Mouse (Mus musculus): ENCODE results near the gene Tbccd1. TPM values are rescaled to one million over a fixed set of nuclear protein-coding genes. Genes with fewer than 3 reads are reported as not detected.

Gene Tbccd1
- polyA plus RNA-seq, 1 experiment from 2014 or later: 35.2 TPM

GRCm38 (mm10) chr16:22856773-22857172 is 696 bp downstream of the Tbccd1 start:
- H3K27ac ChIP-seq: peak overlapping the region; percentile 77
- no peaks in the 10 kb centered on the region for H3K27me3 ChIP-seq
- H3K4me2 ChIP-seq: peak overlapping the region; percentile 83
- peaks cover 8% of the 10 kb centered on the region; the same call in 1 of the 2 replicates for H3K36me3 ChIP-seq
- peak overlapping the region; percentile 56 for H3K9ac ChIP-seq (replicated peaks)
- peak overlapping the region; percentile 96 for H3K4me3 ChIP-seq (replicated peaks)
- H3K4me1 ChIP-seq (replicated peaks): peaks cover 12% of the 10 kb centered on the region
- no peaks in the 10 kb centered on the region for H3K9me3 ChIP-seq
- 12% methylated on average over 9 of the region's 9 CpGs for WGBS
- ATAC-seq (ENCODE audit: insufficient number of reproducible peaks, insufficient read depth, low FRiP score, low TSS enrichment, low read depth): no peak

DNA sequence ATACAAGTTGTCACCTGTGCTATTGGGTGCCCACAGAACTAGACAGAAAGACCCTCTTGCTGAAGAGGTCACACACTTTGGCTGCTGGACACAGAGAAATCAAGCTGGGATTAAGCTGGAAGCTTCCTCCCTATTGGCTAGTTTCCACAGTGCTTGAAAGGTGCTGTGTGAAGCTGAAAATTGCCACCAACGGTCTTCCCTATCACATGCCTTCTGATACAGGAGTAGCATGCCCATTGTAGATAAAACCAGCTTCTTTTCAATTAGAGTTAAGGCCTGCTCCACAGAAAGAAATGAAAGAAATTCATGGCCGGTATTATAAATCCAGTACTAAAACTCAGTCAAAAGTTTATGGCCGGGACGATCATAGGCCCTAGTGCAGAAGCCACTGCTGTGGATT is 4.8 kb downstream of the Tbccd1 start:
- no peak overlapping the region for H3K27ac ChIP-seq
- H3K27me3 ChIP-seq: no peaks in the 10 kb centered on the region
- peaks cover 5% of the 10 kb centered on the region; the same call in 1 of the 2 replicates for H3K4me1 ChIP-seq (replicated peaks)
- H3K9me3 ChIP-seq: no peaks in the 10 kb centered on the region
- ATAC-seq (ENCODE audit: insufficient number of reproducible peaks, insufficient read depth, low FRiP score, low TSS enrichment, low read depth): no peak
- H3K4me3 ChIP-seq (replicated peaks): no peak overlapping the region
- peaks cover 5% of the 10 kb centered on the region; the same call in 1 of the 2 replicates for H3K36me3 ChIP-seq
- WGBS: 91% methylated on average over 4 of the region's 4 CpGs
- H3K9ac ChIP-seq (replicated peaks): no peak overlapping the region
- no peak overlapping the region for H3K4me2 ChIP-seq

DNA sequence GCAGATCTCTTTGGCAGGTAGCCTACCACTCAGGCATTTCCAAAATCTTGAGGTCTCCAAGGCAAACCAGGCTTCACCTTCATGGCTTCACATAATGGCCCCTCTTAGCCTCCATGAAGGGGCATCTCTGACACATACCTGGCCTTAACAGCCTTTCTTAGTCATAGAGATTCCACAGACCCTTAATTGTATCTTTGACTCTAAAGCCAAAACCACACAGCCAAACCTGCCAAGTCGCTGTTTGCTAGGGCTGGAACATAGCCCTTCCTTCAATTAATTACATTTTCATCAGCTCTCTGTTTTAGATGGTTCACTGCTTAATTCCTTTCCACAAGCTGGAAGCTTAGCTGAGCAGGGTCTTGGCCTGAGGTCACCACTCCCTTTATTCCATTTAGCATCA is 9.1 kb downstream of the Tbccd1 start:
- Histone ChIP-seq H3K4me1 (replicated peaks) (peaks cover 12% of the 10 kb centered on the region; the same call in 1 of the 2 replicates), H3K27ac (no peak overlapping the region), H3K4me2 (no peak overlapping the region), H3K4me3 (replicated peaks) (no peak overlapping the region), H3K9me3 (no peaks in the 10 kb centered on the region), H3K9ac (replicated peaks) (no peak overlapping the region), H3K27me3 (no peaks in the 10 kb centered on the region), H3K36me3 (no peaks in the 10 kb centered on the region)
- ATAC-seq (ENCODE audit: insufficient number of reproducible peaks, insufficient read depth, low FRiP score, low TSS enrichment, low read depth): no peak
- WGBS: 91% methylated on average over 1 of the region's 1 CpGs

DNA sequence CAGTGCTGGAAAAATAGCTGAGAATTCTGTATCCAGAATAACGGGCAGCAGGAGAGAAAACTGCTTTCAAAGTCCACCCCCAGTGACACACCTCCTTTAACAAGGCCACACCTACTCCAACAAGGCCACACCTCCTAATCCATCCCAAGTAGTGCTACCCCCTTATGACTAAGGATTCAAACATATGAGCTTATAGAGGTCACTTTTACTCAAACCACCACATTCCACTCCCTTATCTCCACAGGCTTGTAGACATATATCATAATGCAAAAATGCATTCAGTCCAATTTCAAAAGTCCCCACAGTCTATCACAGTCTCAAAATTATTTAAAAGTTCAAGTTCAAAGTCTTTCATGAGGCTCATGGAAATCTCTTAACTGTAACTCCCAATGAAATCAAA is 9.8 kb downstream of the Tbccd1 start:
- no peak overlapping the region for H3K9ac ChIP-seq (replicated peaks)
- WGBS: 94% methylated on average over 1 of the region's 1 CpGs
- H3K4me3 ChIP-seq (replicated peaks): no peak overlapping the region
- no peaks in the 10 kb centered on the region for H3K9me3 ChIP-seq
- peaks cover 12% of the 10 kb centered on the region; the same call in 1 of the 2 replicates for H3K4me1 ChIP-seq (replicated peaks)
- ATAC-seq (ENCODE audit: insufficient number of reproducible peaks, insufficient read depth, low FRiP score, low TSS enrichment, low read depth): no peak
- no peaks in the 10 kb centered on the region for H3K36me3 ChIP-seq
- H3K27me3 ChIP-seq: no peaks in the 10 kb centered on the region
- no peak overlapping the region for H3K4me2 ChIP-seq
- no peak overlapping the region for H3K27ac ChIP-seq

DNA sequence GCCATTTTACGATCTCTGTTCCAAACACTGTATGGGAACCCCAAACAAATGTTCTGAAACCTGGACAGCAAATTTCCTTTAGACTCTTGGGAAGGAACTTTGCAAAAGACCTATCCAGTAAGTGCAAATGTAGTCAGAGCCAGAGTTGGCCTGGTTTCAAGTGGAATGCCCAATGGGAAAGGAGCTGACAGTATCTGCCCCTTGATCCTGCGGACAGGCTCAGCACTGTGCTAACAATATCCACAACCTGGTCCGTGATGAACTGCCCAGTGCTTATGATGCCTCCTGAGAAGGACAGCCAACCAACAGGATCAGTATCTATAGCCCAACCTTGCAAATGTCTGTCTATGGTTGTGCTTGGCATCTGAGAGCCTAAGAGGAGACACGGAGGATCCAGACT is 12.0 kb downstream of the Tbccd1 start:
- no peak overlapping the region for H3K4me2 ChIP-seq
- 85% methylated on average over 4 of the region's 4 CpGs for WGBS
- H3K4me1 ChIP-seq (replicated peaks): peaks cover 12% of the 10 kb centered on the region; the same call in 1 of the 2 replicates
- no peak overlapping the region for H3K4me3 ChIP-seq (replicated peaks)
- ATAC-seq (ENCODE audit: insufficient number of reproducible peaks, insufficient read depth, low FRiP score, low TSS enrichment, low read depth): no peak
- H3K9me3 ChIP-seq: no peaks in the 10 kb centered on the region
- H3K27ac ChIP-seq: no peak overlapping the region
- H3K9ac ChIP-seq (replicated peaks): no peak overlapping the region
- H3K36me3 ChIP-seq: peaks cover 11% of the 10 kb centered on the region; the same call in 1 of the 2 replicates
- H3K27me3 ChIP-seq: no peaks in the 10 kb centered on the region

DNA sequence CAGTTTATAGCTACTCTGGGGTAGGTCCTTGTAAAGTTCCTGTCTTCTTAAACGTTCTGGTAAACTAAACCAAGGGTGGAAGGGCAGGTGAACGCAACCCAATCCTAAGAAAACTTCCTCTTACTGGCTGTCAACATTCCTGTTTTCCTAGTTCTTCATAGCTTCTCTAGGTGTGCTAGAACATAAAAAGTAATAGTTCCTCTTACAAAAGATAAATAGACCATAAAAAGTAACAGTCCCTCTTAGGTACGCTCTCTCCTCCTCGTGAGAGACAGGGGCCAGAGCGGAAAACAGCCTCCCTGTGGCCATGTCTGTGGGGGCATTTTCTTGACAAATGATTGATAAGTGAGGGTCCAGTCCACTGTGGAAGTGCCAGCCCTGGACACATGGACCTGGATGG is 12.6 kb downstream of the Tbccd1 start:
- H3K4me2 ChIP-seq: peak overlapping the region; percentile 93
- WGBS: 44% methylated on average over 5 of the region's 5 CpGs
- no peaks in the 10 kb centered on the region for H3K9me3 ChIP-seq
- no peak for ATAC-seq (ENCODE audit: insufficient number of reproducible peaks, insufficient read depth, low FRiP score, low TSS enrichment, low read depth)
- peak overlapping the region; percentile 73 for H3K27ac ChIP-seq
- peaks cover 12% of the 10 kb centered on the region; the same call in 1 of the 2 replicates for H3K4me1 ChIP-seq (replicated peaks)
- H3K27me3 ChIP-seq: no peaks in the 10 kb centered on the region
- peaks cover 17% of the 10 kb centered on the region for H3K36me3 ChIP-seq
- H3K9ac ChIP-seq (replicated peaks): peak overlapping the region; percentile 74; the same call in 1 of the 2 replicates
- H3K4me3 ChIP-seq (replicated peaks): peak overlapping the region; percentile 58

- peak; percentile 87; the same call in 1 of the 2 replicates for ATAC-seq (ENCODE audit: insufficient number of reproducible peaks, insufficient read depth, low FRiP score, low TSS enrichment, low read depth)
- 5% methylated on average over 25 of the region's 26 CpGs for WGBS
- peak overlapping the region; percentile 73 for H3K27ac ChIP-seq
These were observed 13.2 kb downstream of the Tbccd1 start for GRCm38 (mm10) chr16:22844061-22844801.

DNA sequence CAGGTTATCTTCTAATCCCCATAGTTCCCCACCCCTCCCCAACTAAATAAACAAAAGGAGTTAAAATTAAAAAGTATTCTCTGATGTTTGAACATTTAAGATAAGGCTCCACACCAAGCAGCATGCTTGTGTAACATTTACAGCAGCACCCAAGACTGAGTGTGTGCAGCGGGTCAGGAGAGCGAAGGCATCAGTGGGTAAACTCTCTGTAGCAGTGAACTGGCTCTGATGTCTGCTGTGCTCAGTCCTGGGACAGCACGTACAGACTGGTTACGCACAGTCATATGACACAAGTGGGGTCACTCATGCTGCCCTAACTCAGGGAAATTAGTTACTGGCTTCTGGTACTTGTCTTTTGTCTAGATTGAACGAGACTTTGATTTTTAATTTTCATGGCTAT is 14.6 kb downstream of the Tbccd1 start:
- Histone ChIP-seq H3K4me1 (replicated peaks) (peaks cover 12% of the 10 kb centered on the region; the same call in 1 of the 2 replicates), H3K4me2 (no peak overlapping the region), H3K4me3 (replicated peaks) (no peak overlapping the region), H3K36me3 (peaks cover 28% of the 10 kb centered on the region), H3K9me3 (no peaks in the 10 kb centered on the region), H3K9ac (replicated peaks) (no peak overlapping the region), H3K27me3 (no peaks in the 10 kb centered on the region), H3K27ac (no peak overlapping the region)
- 93% methylated on average over 5 of the region's 5 CpGs for WGBS
- no peak for ATAC-seq (ENCODE audit: insufficient number of reproducible peaks, insufficient read depth, low FRiP score, low TSS enrichment, low read depth)

More at GRCm38 (mm10) chr16:22844061-22844801, 13.2 kb downstream of the Tbccd1 start:
- no peaks in the 10 kb centered on the region for H3K27me3 ChIP-seq
- H3K4me3 ChIP-seq (replicated peaks): peak overlapping the region; percentile 58
- peaks cover 22% of the 10 kb centered on the region for H3K36me3 ChIP-seq
- peak overlapping the region; percentile 74 for H3K9ac ChIP-seq (replicated peaks)
- H3K4me1 ChIP-seq (replicated peaks): peaks cover 12% of the 10 kb centered on the region; the same call in 1 of the 2 replicates
- H3K4me2 ChIP-seq: peak overlapping the region; percentile 93
- H3K9me3 ChIP-seq: no peaks in the 10 kb centered on the region

DNA sequence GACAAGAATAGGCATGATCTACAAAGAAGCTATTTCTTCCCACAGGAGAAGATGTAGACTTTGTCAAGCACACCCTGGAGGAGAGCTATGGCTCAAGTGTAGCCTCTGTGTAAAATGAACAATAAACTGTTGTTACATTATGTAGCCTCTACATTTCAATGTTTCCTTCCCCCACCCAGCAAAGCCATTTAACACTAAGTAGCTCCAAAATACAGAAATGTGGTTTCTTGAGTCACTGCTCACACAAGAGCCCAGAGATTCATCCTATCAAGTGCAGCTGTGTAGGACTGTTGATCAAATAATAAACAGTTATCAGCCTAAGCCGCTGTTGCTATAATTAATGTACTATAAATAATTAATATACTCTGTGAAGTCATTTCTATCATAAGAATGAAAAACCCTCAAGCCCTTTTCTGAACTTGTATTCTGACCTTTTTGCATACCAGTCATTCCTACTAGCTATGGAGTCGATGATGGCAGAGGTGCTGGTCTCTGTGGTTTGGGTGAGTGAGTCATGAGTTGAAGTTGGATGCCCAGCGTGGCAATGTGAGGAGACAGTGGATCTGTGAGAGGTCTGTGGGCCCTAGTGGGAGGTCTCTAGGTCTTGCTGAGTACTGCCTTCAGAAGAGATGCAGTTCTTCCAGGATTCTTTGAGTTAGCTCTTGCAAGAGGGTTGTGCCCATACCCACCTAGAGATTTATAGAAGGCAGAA is 18.2 kb downstream of the Tbccd1 start:
- H3K9me3 ChIP-seq: no peaks in the 10 kb centered on the region
- H3K27ac ChIP-seq: no peak overlapping the region
- H3K4me1 ChIP-seq (replicated peaks): 0 out of 2 replicates have a peak, but pooled peaks cover 5% of the 10 kb centered on the region
- H3K36me3 ChIP-seq: peaks cover 51% of the 10 kb centered on the region
- no peaks in the 10 kb centered on the region for H3K27me3 ChIP-seq
- 91% methylated on average over 3 of the region's 3 CpGs for WGBS
- H3K9ac ChIP-seq (replicated peaks): no peak overlapping the region
- no peak for ATAC-seq (ENCODE audit: insufficient number of reproducible peaks, insufficient read depth, low FRiP score, low TSS enrichment, low read depth)
- H3K4me3 ChIP-seq (replicated peaks): no peak overlapping the region
- H3K4me2 ChIP-seq: no peak overlapping the region

DNA sequence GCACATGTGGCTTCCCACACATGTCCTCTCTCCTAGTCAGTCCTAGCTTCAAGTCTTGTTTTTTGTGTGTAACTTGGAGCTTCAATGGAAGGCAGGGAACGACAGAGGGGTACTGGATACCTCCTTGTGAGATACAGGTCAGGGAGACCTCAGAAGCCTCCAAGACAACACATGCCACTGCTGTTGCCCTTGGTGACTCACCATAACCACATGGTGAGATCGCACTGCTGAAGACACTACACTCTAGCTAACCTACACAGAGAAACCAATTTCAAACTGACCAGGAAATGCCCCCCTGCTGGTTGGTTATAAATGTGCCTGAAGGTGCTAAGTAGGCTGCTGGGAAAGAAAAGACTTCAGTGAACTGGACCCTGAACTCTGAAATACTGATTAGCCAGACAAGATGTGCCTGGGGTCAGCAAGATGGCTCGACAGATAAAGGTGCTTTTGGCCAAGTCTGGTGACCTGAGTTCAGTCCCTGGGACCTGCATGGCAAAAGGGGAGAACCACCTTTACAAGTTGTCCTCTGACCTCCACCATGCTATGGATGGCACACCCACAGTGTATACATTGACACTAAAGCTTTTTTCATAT is 24.4 kb downstream of the Tbccd1 start:
- peaks cover 48% of the 10 kb centered on the region for H3K36me3 ChIP-seq
- 93% methylated on average over 3 of the region's 3 CpGs for WGBS
- no peak overlapping the region for H3K27ac ChIP-seq
- H3K9ac ChIP-seq (replicated peaks): no peak overlapping the region
- H3K9me3 ChIP-seq: no peaks in the 10 kb centered on the region
- no peaks in the 10 kb centered on the region for H3K4me1 ChIP-seq (replicated peaks)
- ATAC-seq (ENCODE audit: insufficient number of reproducible peaks, insufficient read depth, low FRiP score, low TSS enrichment, low read depth): no peak
- no peak overlapping the region for H3K4me3 ChIP-seq (replicated peaks)
- H3K27me3 ChIP-seq: no peaks in the 10 kb centered on the region
- no peak overlapping the region for H3K4me2 ChIP-seq

DNA sequence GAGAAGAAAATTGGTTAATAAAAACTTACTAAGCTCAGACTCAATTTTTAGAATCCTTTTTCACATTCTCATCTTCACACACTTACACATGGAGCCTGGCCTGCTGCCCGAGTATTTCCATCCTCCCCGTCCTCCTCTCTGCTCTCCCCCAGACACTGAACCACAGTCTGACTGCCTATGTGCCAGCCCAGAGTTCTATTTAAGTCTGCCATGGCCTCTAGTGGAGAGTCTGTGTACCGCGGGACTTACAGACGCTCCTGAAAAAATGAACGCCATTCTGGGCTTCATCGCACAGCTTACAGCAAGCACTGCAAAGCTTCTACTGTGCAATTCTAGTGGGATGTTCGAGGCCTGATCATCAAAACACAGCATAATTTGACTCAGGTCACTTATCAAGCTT is 36.7 kb downstream of the Tbccd1 start:
- no peak for ATAC-seq (ENCODE audit: insufficient number of reproducible peaks, insufficient read depth, low FRiP score, low TSS enrichment, low read depth)
- 65% methylated on average over 8 of the region's 8 CpGs for WGBS
- H3K4me1 ChIP-seq (replicated peaks): no peaks in the 10 kb centered on the region
- no peaks in the 10 kb centered on the region for H3K9me3 ChIP-seq
- no peak overlapping the region for H3K4me3 ChIP-seq (replicated peaks)
- no peak overlapping the region for H3K4me2 ChIP-seq
- no peaks in the 10 kb centered on the region for H3K27me3 ChIP-seq
- H3K9ac ChIP-seq (replicated peaks): no peak overlapping the region
- H3K27ac ChIP-seq: no peak overlapping the region
- H3K36me3 ChIP-seq: peaks cover 27% of the 10 kb centered on the region
